Mouse (Mus musculus) heart, embryonic 14.5 days (tissue): ENCODE data around the gene Polr1c. TPM values are rescaled to one million over a fixed set of nuclear protein-coding genes. Genes with fewer than 3 reads are reported as not detected.
A peak's percentile ranks its signal among the peaks of the same experiment; 100 is the strongest.

Source experiments
- ATAC-seq: fragments of 200-750 bp; cut with Nextera tagmentation; 2 replicates; pipeline ENCODE4 v1.8.0; 2017; ENCODE audit warnings: low read depth, moderate TSS enrichment; ENCODE audit not compliant: insufficient number of reproducible peaks, insufficient read depth, low FRiP score
- H3K27ac ChIP-seq, 2 experiments: fragments of 200-500 bp in 1 of 2; fragments of 300-500 bp in 1 of 2; sonication (generic) in 1 of 2; replicated peaks in 1 of 2; 2 replicates each; pipeline ENCODE4 v1.5.1; 2012 to 2014; ENCODE audit warnings: low read depth in 2 of 2, low read length in 2 of 2, control low read depth in 1 of 2, mild to moderate bottlenecking in 1 of 2, mixed read lengths in 1 of 2; ENCODE audit not compliant: control insufficient read depth in 1 of 2, insufficient read depth in 1 of 2
- H3K27me3 ChIP-seq: fragments of 300-500 bp; sonication (generic); 2 replicates; pipeline ENCODE4 v1.6.1; 2014; ENCODE audit warnings: mild to moderate bottlenecking, low read length, control low read depth; ENCODE audit not compliant: control insufficient read depth, insufficient read depth
- H3K36me3 ChIP-seq: fragments of 300-500 bp; sonication (generic); 2 replicates; pipeline ENCODE4 v1.6.1; 2014; ENCODE audit warnings: mild to moderate bottlenecking, control low read depth, low read length, mixed read lengths; ENCODE audit not compliant: control insufficient read depth, insufficient read depth
- H3K4me1 ChIP-seq, 2 experiments: fragments of 200-500 bp in 1 of 2; fragments of 300-500 bp in 1 of 2; sonication (generic) in 1 of 2; 2 replicates each; pipeline ENCODE4 v1.6.1; 2012 to 2014; ENCODE audit warnings: low read length in 2 of 2, control low read depth in 1 of 2, mixed read lengths in 1 of 2; ENCODE audit not compliant: control insufficient read depth in 2 of 2, insufficient read depth in 2 of 2
- H3K4me2 ChIP-seq: fragments of 300-500 bp; sonication (generic); 2 replicates; pipeline ENCODE4 v1.6.1; 2014; ENCODE audit warnings: mild to moderate bottlenecking, low read length
- H3K4me3 ChIP-seq, 2 experiments: fragments of 200-500 bp in 1 of 2; fragments of 300-500 bp in 1 of 2; sonication (generic) in 1 of 2; 2 replicates each; pipeline ENCODE4 v1.5.1; 2012 to 2014; ENCODE audit warnings: low read length in 2 of 2, mild to moderate bottlenecking in 2 of 2, control low read depth in 1 of 2, low read depth in 1 of 2, moderate library complexity in 1 of 2; ENCODE audit not compliant: control insufficient read depth in 1 of 2, insufficient read depth in 1 of 2
- H3K9ac ChIP-seq: fragments of 300-500 bp; sonication (generic); 2 replicates; pipeline ENCODE4 v1.6.1; 2014; ENCODE audit warnings: mild to moderate bottlenecking, low read length
- H3K9me3 ChIP-seq: fragments of 300-500 bp; sonication (generic); 2 replicates; pipeline ENCODE4 v1.6.1; 2016; ENCODE audit warnings: low read length, control low read depth; ENCODE audit not compliant: control insufficient read depth
- WGBS: fragments of 180-500 bp; shearing (Covaris S2); extraction: QIAGEN DNeasy Blood & Tissue Kit; methylation state at CpG from one replicate; pipeline ENCODE4 v1.1.7; 2014; 5-methylcytosine and 5-hydroxymethylcytosine counted together
- microRNA counts: library from miRNA; unstranded; fragments of <30 nt; microRNA quantifications from one replicate; lab custom pipeline; 2016
- microRNA-seq: library from miRNA; unstranded; fragments of <30 nt; microRNA quantifications from one replicate; pipeline ENCODE4, GENCODE M21; 2016
- polyA plus RNA-seq: library from polyadenylated mRNA; unstranded; fragments of >200 nt; fragmentation: Nextera tagmentation; extraction: Ambion mirVana; gene quantifications from 2 replicates; pipeline ENCODE4 v1.2.1, GENCODE M21; 2014

Gene Polr1c
- polyA plus RNA-seq, 1 experiment from 2014 or later = 48.7 TPM

DNA sequence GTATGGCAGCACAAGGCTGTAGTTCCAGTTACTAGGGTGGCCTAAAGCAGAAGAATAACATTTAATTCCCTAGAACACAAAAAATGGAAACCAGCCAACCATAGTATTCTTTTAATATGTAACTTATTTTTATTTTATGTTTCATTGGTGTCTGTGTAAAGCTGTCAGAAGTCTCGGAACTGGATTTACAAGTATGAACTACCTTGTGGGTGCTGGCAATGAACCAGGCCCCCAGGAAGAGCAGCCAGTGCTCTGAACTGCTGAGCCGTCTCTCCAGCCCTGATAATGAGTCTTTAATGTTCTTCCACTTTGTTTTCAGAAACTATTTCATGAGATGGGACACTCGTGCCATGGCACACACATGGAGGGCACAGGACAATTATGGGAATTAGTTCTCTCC lies 37.3 kb downstream of the Polr1c start:
- Histone ChIP-seq H3K4me1 (no peaks in the 10 kb centered on the region), H3K27me3 (no peaks in the 10 kb centered on the region), H3K9ac (no peak overlapping the region), H3K36me3 (peaks cover 98% of the 10 kb centered on the region), H3K4me2 (no peak overlapping the region), H3K9me3 (no peaks in the 10 kb centered on the region), H3K27ac (no peak overlapping the region), H3K4me3 (no peak overlapping the region)
- 93% methylated on average over 3 of the region's 3 CpGs for WGBS
- ATAC-seq = no peak

DNA sequence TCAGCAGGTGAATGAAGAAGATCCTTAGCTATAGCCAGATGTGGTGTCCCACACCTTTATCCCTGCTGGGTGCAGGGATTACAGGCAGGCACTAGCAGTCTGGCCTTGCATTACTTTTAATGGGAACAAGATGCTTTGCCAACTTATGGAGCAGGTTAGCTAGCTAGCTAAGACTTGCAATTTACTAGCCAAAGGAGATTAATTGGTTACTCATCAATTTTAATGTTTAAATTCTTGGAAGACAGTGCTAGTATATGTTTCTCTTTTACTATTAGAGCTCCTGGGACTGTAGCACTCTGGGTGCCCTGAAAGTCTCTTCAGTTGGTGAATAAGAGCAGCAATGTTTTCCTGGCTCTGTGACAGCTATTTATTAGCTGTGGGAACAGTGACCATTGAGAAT lies 41.2 kb downstream of the Polr1c start:
- Histone ChIP-seq H3K4me3 (no peak overlapping the region), H3K27me3 (no peaks in the 10 kb centered on the region), H3K4me1 (peaks cover 3 to 14% of the 10 kb centered on the region in 2 experiments; a peak in 3 of 4 replicates), H3K27ac (no peak overlapping the region), H3K36me3 (peaks cover 70% of the 10 kb centered on the region), H3K9ac (no peak overlapping the region), H3K4me2 (no peak overlapping the region), H3K9me3 (no peaks in the 10 kb centered on the region)
- ATAC-seq = no peak

DNA sequence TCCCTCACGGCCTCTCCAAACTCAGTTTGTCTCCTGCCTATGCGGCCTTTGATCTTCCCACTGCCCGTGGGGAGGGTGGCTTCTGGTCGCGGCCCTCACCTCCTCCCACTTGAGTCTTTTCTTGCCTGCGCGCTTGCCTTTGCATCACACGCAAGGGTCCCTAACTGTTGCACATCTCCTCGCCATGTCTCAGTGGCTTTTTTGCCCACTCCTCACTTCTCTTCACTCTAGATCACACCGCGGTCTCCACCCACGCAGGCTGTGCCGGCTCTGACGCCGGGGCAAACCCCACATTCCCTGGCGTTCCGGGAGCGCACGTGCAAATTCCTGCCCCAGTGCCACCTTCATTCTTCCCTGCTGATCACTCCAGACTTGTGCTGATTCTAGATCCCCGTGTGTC lies 44.8 kb downstream of the Polr1c start:
- no peaks in the 10 kb centered on the region for H3K9me3 ChIP-seq
- H3K27me3 ChIP-seq = no peaks in the 10 kb centered on the region
- peak overlapping the region; percentile 66 for H3K4me2 ChIP-seq
- peak overlapping the region; percentile 61 to 79 for H3K27ac ChIP-seq
- 1% methylated on average over 20 of the region's 20 CpGs for WGBS
- H3K4me1 ChIP-seq = peaks cover 3 to 23% of the 10 kb centered on the region in 2 experiments
- H3K4me3 ChIP-seq = peak overlapping the region; percentile 77 to 95
- H3K36me3 ChIP-seq = peaks cover 55% of the 10 kb centered on the region
- 0 out of 2 replicates have a peak, but pooled peaks have one; percentile 1 for ATAC-seq
- peak overlapping the region; percentile 87 for H3K9ac ChIP-seq

DNA sequence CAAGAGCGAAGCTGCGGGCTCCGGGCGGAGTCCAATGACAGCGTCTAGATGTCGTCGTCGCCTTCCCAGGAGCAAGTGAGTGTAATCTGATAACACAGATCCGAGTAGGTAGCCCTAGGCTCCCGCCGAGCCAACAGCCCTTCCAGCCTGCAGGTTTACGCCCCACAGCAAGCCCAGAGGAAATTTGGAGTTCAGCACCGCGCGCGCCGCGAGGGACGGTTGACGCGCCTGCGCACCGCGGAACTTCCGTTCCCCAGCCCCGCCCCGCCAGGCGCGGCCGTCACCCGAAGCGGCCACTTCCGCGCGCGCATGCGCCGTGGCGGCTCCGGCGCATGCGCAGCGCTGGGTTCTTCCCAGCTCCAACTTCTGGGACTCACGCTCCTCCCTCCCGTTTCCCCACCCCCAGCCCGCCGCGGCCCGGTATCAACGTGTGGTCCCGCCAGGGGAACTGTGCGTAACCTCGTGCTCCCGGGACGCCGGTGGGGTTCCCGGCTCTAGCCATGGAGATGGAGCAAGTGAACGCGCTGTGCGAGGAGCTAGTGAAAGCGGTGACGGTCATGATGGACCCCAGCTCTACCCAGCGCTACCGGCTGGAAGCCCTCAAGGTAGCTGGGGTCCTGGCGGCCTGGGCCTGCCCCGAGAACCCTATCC lies 45.3 kb downstream of the Polr1c start, which contains the start of the genes Polh and Xpo5:
Gene Polh (minus strand): TSS at position 225 of the 651 bp plus-strand sequence.
Gene Xpo5 (plus strand): TSS at position 362 of the 651 bp plus-strand sequence.
- WGBS = under 1% methylated on average over 65 of the region's 66 CpGs
- peak within 1 kb of the TSS; percentile 77 to 96 for H3K4me3 ChIP-seq
- ATAC-seq = peak; percentile 93
- H3K9ac ChIP-seq = peak within 1 kb of the TSS; percentile 88
- no peaks in the 10 kb centered on the region for H3K27me3 ChIP-seq
- peaks cover 55% of the 10 kb centered on the region for H3K36me3 ChIP-seq
- H3K9me3 ChIP-seq = no peaks in the 10 kb centered on the region
- H3K4me2 ChIP-seq = peak within 1 kb of the TSS; percentile 91
- peaks cover 3 to 23% of the 10 kb centered on the region in 2 experiments for H3K4me1 ChIP-seq
- H3K27ac ChIP-seq = peak within 1 kb of the TSS; percentile 79 to 83

DNA sequence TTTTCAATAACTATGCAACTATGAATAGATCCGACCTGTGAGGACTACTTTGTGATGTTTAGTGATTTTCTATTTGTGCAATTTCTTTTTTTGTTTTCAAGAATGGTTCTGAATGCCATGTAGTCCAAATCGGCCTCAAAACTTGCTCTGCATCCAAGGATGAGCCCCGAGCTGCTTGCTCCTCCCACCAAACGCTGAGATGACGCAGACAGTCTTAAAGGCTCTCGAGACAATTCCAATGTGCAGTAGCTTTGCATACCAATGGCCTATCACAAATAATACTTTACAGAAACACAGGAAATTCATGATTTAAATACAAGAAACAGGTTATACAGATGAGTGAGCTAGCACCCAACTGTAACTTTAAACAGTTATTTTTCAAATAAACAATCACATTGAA lies 46.7 kb downstream of the Polr1c start:
- H3K36me3 ChIP-seq = peaks cover 55% of the 10 kb centered on the region
- peak overlapping the region in 1 of 2 experiments; percentile 77; a peak in 2 of 4 replicates for H3K4me3 ChIP-seq
- ATAC-seq = no peak
- no peaks in the 10 kb centered on the region for H3K27me3 ChIP-seq
- WGBS = 60% methylated on average over 6 of the region's 6 CpGs
- H3K4me1 ChIP-seq = peaks cover 3 to 23% of the 10 kb centered on the region in 2 experiments
- H3K27ac ChIP-seq = no peak overlapping the region
- H3K9ac ChIP-seq = peak overlapping the region; percentile 88
- no peaks in the 10 kb centered on the region for H3K9me3 ChIP-seq
- H3K4me2 ChIP-seq = peak overlapping the region; percentile 91

MicroRNA genes within 50 kb of the gene (microRNA counts, 519-probe panel; counts per million panel counts)
- microRNA mmu-miR-693-3p (lab: Ali Mortazavi, UCI) (322 counts per million, percentile 70 among the panel's probes with 10 or more counts), microRNA mmu-miR-693-5p (lab: Ali Mortazavi, UCI) (322 counts per million, percentile 70 among the panel's probes with 10 or more counts)

Small RNA genes lying within 50 kb of the gene (microRNA-seq; reads per million reads assigned to microRNA genes)
- gene Mir693 = 0.84 reads per million

Other genes starting within 250 kb of the Polr1c start
- 8.1 and 8.3 TPM in 2 replicates for gene Vegfa, start 215.7 kb downstream of the Polr1c start, polyA plus RNA-seq
- gene Mrps18a, start 137.1 kb downstream of the Polr1c start, polyA plus RNA-seq = 128 and 130 TPM in 2 replicates
- 6.8 and 7.0 TPM in 2 replicates for gene Rsph9, start 103.8 kb downstream of the Polr1c start, polyA plus RNA-seq
- gene Mad2l1bp, start 94.5 kb downstream of the Polr1c start, polyA plus RNA-seq = 27.1 and 31.5 TPM in 2 replicates
- 24.8 and 29.1 TPM in 2 replicates for gene Gtpbp2, start 87.0 kb downstream of the Polr1c start, polyA plus RNA-seq
- 11.2 and 11.7 TPM in 2 replicates for gene Polh, start 45.4 kb downstream of the Polr1c start, polyA plus RNA-seq
- gene Xpo5, start 45.3 kb downstream of the Polr1c start, polyA plus RNA-seq = 24.1 and 24.2 TPM in 2 replicates
- gene Yipf3, start within 50 bp of the Polr1c start, polyA plus RNA-seq = 90.8 and 93.0 TPM in 2 replicates
- gene Lrrc73, start 5.5 kb upstream of the Polr1c start, polyA plus RNA-seq = 0.53 and 0.92 TPM in 2 replicates
- gene Tjap1, start 35.0 kb upstream of the Polr1c start, polyA plus RNA-seq = 33.0 and 34.6 TPM in 2 replicates
- 0.19 and 0.57 TPM in 2 replicates for gene Dlk2, start 49.4 kb upstream of the Polr1c start, polyA plus RNA-seq
- 4.1 and 5.6 TPM in 2 replicates for gene Abcc10, start 80.3 kb upstream of the Polr1c start, polyA plus RNA-seq
- 11.0 and 13.0 TPM in 2 replicates for gene Zfp318, start 135.7 kb upstream of the Polr1c start, polyA plus RNA-seq
- gene Crip3, start 180.9 kb upstream of the Polr1c start, polyA plus RNA-seq = 0.61 and 1.3 TPM in 2 replicates
- not detected in 2 replicates for gene Slc22a7, start 190.4 kb upstream of the Polr1c start, polyA plus RNA-seq
- gene Ttbk1, start 239.6 kb upstream of the Polr1c start, polyA plus RNA-seq = 0.16 and 0.18 TPM in 2 replicates
- gene Dnph1, start 248.7 kb upstream of the Polr1c start, polyA plus RNA-seq = 25.8 and 26.4 TPM in 2 replicates